In genomic region chr7:142373641-142374412, GRCm38 (mm10) we compare ENCODE assay signal across 8 mouse cellular contexts. TPM values are rescaled to one million over a fixed set of nuclear protein-coding genes. Genes with fewer than 3 reads are reported as not detected.
DNase-seq lines count a peak whose midpoint lies in the region; ATAC-seq and TF ChIP-seq lines count a peak whose summit lies in the region.

Ifitm10 (minus strand) TSS chr7:142373753.

- DNase-seq in heart, adult 8-10 months (ENCODE audit: low spot score), result no peak
- DNase-seq in left cerebral cortex, postnatal 25 days (ENCODE audit: low spot score in 2 of 2), result no peak
- no peak for DNase-seq in right cerebral cortex, postnatal 36 days (ENCODE audit: low spot score in 2 of 2)
- no peak for DNase-seq in right cerebral cortex, adult 18-20 months

- peak within 1 kb of the TSS; percentile 92 for H3K4me2 ChIP-seq in heart, embryonic 12.5 days
- H3K4me2 ChIP-seq in embryonic facial prominence, embryonic 13.5 days, result peak within 1 kb of the TSS; percentile 84
- peak within 1 kb of the TSS; percentile 90 for H3K4me2 ChIP-seq in stomach, embryonic 15.5 days

- H3K4me3 ChIP-seq in heart, embryonic 12.5 days, result peak within 1 kb of the TSS; percentile 59; the same call in 1 of the 2 replicates
- peak within 1 kb of the TSS; percentile 75; the same call in 1 of the 2 replicates for H3K4me3 ChIP-seq in E14TG2a.4 (replicated peaks; ENCODE audit: low read length)
- H3K4me3 ChIP-seq in embryonic facial prominence, embryonic 13.5 days, result peak within 1 kb of the TSS; percentile 49
- H3K4me3 ChIP-seq in stomach, embryonic 15.5 days (replicated peaks), result no peak within 1 kb of the TSS

- H3K9ac ChIP-seq in heart, embryonic 12.5 days, result peak within 1 kb of the TSS; percentile 74; the same call in 1 of the 2 replicates
- H3K9ac ChIP-seq in embryonic facial prominence, embryonic 13.5 days, result 0 out of 2 replicates have a peak within 1 kb of the TSS, but pooled peaks have one; percentile 27
- no peak within 1 kb of the TSS for H3K9ac ChIP-seq in stomach, embryonic 15.5 days

- H3K27me3 ChIP-seq in heart, embryonic 12.5 days (replicated peaks), result peaks cover 13% of the 10 kb centered on the region; the same call in 1 of the 2 replicates
- peaks cover 42% of the 10 kb centered on the region for H3K27me3 ChIP-seq in E14TG2a.4 (ENCODE audit: insufficient read depth, low read length)
- peaks cover 53% of the 10 kb centered on the region for H3K27me3 ChIP-seq in embryonic facial prominence, embryonic 13.5 days
- peaks cover 33% of the 10 kb centered on the region for H3K27me3 ChIP-seq in stomach, embryonic 15.5 days (replicated peaks)

- 68% methylated on average over 8 of the region's 8 CpGs for WGBS in heart, embryonic 12.5 days
- WGBS in embryonic facial prominence, embryonic 13.5 days, result 57% methylated on average over 8 of the region's 8 CpGs
- 70% methylated on average over 8 of the region's 8 CpGs for WGBS in stomach, embryonic 15.5 days

- no peak for ATAC-seq in heart, embryonic 12.5 days (ENCODE audit: insufficient number of reproducible peaks, low FRiP score)
- no peak for ATAC-seq in embryonic facial prominence, embryonic 13.5 days (ENCODE audit: insufficient number of reproducible peaks, insufficient read depth, low FRiP score, low TSS enrichment, low read depth)
- ATAC-seq in stomach, embryonic 15.5 days (ENCODE audit: insufficient read depth, low FRiP score, low read depth), result no peak

- no peaks in the 10 kb centered on the region for H3K9me3 ChIP-seq in heart, embryonic 12.5 days (replicated peaks)
- H3K9me3 ChIP-seq in E14TG2a.4 (ENCODE audit: low read length), result no peaks in the 10 kb centered on the region
- H3K9me3 ChIP-seq in embryonic facial prominence, embryonic 13.5 days, result no peaks in the 10 kb centered on the region
- H3K9me3 ChIP-seq in stomach, embryonic 15.5 days, result no peaks in the 10 kb centered on the region

- H3K36me3 ChIP-seq in heart, embryonic 12.5 days, result peaks cover 39% of the 10 kb centered on the region
- peaks cover 48% of the 10 kb centered on the region for H3K36me3 ChIP-seq in E14TG2a.4 (ENCODE audit: insufficient read depth, low read length)
- H3K36me3 ChIP-seq in embryonic facial prominence, embryonic 13.5 days, result peaks cover 36% of the 10 kb centered on the region
- peaks cover 24% of the 10 kb centered on the region; the same call in 1 of the 2 replicates for H3K36me3 ChIP-seq in stomach, embryonic 15.5 days

- TF ChIP-seq CTCF in E14TG2a.4 (conservative IDR thresholded peaks at IDR 0.05; ENCODE audit: low read length), result no peak

- H3K4me1 ChIP-seq in heart, embryonic 12.5 days (replicated peaks), result peaks cover 49% of the 10 kb centered on the region
- peaks cover 58% of the 10 kb centered on the region for H3K4me1 ChIP-seq in E14TG2a.4 (replicated peaks; ENCODE audit: low read depth, low read length)
- peaks cover 29% of the 10 kb centered on the region for H3K4me1 ChIP-seq in embryonic facial prominence, embryonic 13.5 days
- peaks cover 16% of the 10 kb centered on the region; the same call in 1 of the 2 replicates for H3K4me1 ChIP-seq in stomach, embryonic 15.5 days

- H3K27ac ChIP-seq in heart, embryonic 12.5 days (ENCODE audit: poor library complexity, severe bottlenecking), result 0 out of 2 replicates have a peak within 1 kb of the TSS, but pooled peaks have one; percentile 29
- H3K27ac ChIP-seq in embryonic facial prominence, embryonic 13.5 days, result peak within 1 kb of the TSS; percentile 36; the same call in 1 of the 2 replicates
- no peak within 1 kb of the TSS for H3K27ac ChIP-seq in stomach, embryonic 15.5 days

- intact Hi-C loops in left cerebral cortex, postnatal 25 days (cut with DNase I), result loop anchor here (2.0 kb wide), 1 partner anchor 13 kb away; no protein-coding TSS in a partner anchor

RNA-seq across cellular contexts. Expression of gene Ifitm10, which starts in this region (rescaled TPM):
- polyA plus RNA-seq in heart, embryonic 12.5 days (2016; fragmentation: Nextera tagmentation; extraction: Ambion mirVana), result 5.4 and 7.4 TPM in 2 replicates
- total RNA-seq in heart, adult 8-10 months (2022), result 1 to 10 TPM; 2.4 to 4.7 (median 3.4) TPM
- polyA plus RNA-seq in embryonic facial prominence, embryonic 13.5 days (2015; fragmentation: Nextera tagmentation; extraction: Ambion mirVana), result 2.5 and 3.3 TPM in 2 replicates
- total RNA-seq in left cerebral cortex, postnatal 25 days (2021), result 10 to 100 TPM; 26.4 to 28.8 TPM
- polyA plus RNA-seq in stomach, embryonic 15.5 days (2015; fragmentation: Nextera tagmentation; extraction: Ambion mirVana), result 1.7 and 2.8 TPM in 2 replicates

Comparison
In these comparisons a context has a peak if more than half of its experiments do, and no peak if none do; other contexts are left out.
1. RNA of gene Ifitm10 (total RNA-seq): 26.4 to 28.8 TPM in left cerebral cortex, postnatal 25 days; 2.4 to 4.7 TPM in heart, adult 8-10 months; every median in the first group is over 4 times any median in the second.
2. Peak in every context shown above with its lines, with median percentiles within 50 percentile points of each other: H3K4me2 ChIP-seq.